Mouse (Mus musculus) midbrain, embryonic 15.5 days (tissue): Measurements from ENCODE around the gene Zfp593. TPM values are rescaled to one million over a fixed set of nuclear protein-coding genes. Genes with fewer than 3 reads are reported as not detected.

Experiments used
- ATAC-seq: fragments of 200-750 bp; cut with Nextera tagmentation; replicated peaks from 2 replicates; pipeline ENCODE4 v1.8.0; 2017; ENCODE audit warnings: moderate TSS enrichment
- H3K27ac ChIP-seq: fragments of 300-500 bp; sonication (generic); 2 replicates; pipeline ENCODE4 v1.5.1; 2015; ENCODE audit warnings: mild to moderate bottlenecking, inconsistent platforms
- H3K27me3 ChIP-seq: fragments of 300-500 bp; sonication (generic); replicated peaks from 2 replicates; pipeline ENCODE4 v1.6.1; 2015; ENCODE audit warnings: inconsistent platforms
- H3K36me3 ChIP-seq: fragments of 300-500 bp; sonication (generic); replicated peaks from 2 replicates; pipeline ENCODE4 v1.6.1; 2015; ENCODE audit warnings: inconsistent platforms
- H3K4me1 ChIP-seq: fragments of 300-500 bp; sonication (generic); 2 replicates; pipeline ENCODE4 v1.6.1; 2015; ENCODE audit warnings: inconsistent platforms
- H3K4me2 ChIP-seq: fragments of 300-500 bp; sonication (generic); 2 replicates; pipeline ENCODE4 v1.6.1; 2015; ENCODE audit warnings: inconsistent platforms, mild to moderate bottlenecking, moderate library complexity
- H3K4me3 ChIP-seq: fragments of 300-500 bp; sonication (generic); 2 replicates; pipeline ENCODE4 v1.5.1; 2015; ENCODE audit warnings: mild to moderate bottlenecking, inconsistent platforms
- H3K9ac ChIP-seq: fragments of 300-500 bp; sonication (generic); 2 replicates; pipeline ENCODE4 v1.6.1; 2015; ENCODE audit warnings: mild to moderate bottlenecking, inconsistent platforms
- H3K9me3 ChIP-seq: fragments of 300-500 bp; sonication (generic); 2 replicates; pipeline ENCODE4 v1.6.1; 2016; ENCODE audit warnings: inconsistent platforms
- WGBS: fragments of 180-500 bp; shearing (Covaris S2); methylation state at CpG from one replicate; pipeline ENCODE4 v1.1.7; 2015; ENCODE audit warnings: mixed read lengths; 5-methylcytosine and 5-hydroxymethylcytosine counted together
- polyA plus RNA-seq: library from polyadenylated mRNA; unstranded; fragments of >200 nt; fragmentation: Nextera tagmentation; extraction: Ambion mirVana; gene quantifications from 2 replicates; pipeline ENCODE4 v1.2.1, GENCODE M21; 2015

Zfp593 gene
- polyA plus RNA-seq = 13.0 and 15.3 TPM in 2 replicates

DNA sequence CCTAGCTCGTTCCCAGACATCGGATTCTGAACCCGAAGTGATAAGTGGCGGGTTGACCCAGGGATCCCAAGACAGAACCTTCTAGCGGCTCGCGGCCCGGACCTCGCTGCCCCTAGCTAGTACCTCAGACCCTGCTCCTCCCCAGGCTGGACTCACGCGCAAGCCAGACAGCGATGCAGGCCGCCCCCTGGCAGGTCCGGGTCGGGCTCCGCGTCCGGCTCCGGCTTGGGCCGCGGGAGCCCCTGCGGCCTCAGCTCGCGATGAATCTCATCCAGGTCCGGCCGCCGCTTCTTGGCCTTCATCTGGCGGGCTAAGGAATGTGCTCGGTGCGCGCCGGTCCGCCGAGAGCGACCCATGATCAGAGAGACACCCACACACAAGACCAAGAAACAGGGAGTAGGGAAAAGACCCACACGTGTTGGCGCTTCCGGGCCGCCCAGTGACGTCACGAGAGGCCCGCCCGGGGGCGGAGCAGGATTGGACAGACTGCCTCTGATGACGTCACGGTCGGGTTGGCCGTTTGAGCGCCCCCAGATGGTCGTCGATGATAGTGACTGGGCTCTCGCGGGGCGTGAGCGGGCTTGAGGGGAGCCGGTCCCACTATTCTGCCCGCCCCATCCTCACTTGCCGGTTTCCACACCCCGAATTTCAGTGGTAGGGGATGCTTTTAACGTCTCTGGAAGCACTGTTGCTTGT lies at the start of gene Zfp593:
TSS of gene Zfp593 (minus strand) at position 445 of the 696 bp plus-strand sequence.
- Histone ChIP-seq H3K27me3 (peaks cover 31% of the 10 kb centered on the region), H3K36me3 (no peaks in the 10 kb centered on the region), H3K9ac (peak within 1 kb of the TSS; percentile 68), H3K4me1 (peaks cover 35% of the 10 kb centered on the region), H3K9me3 (no peaks in the 10 kb centered on the region), H3K27ac (peak within 1 kb of the TSS; percentile 27; the same call in 1 of the 2 replicates), H3K4me3 (peak within 1 kb of the TSS; percentile 71), H3K4me2 (peak within 1 kb of the TSS; percentile 92)
- under 1% methylated on average over 60 of the region's 60 CpGs for WGBS
- ATAC-seq = peak; percentile 85

DNA sequence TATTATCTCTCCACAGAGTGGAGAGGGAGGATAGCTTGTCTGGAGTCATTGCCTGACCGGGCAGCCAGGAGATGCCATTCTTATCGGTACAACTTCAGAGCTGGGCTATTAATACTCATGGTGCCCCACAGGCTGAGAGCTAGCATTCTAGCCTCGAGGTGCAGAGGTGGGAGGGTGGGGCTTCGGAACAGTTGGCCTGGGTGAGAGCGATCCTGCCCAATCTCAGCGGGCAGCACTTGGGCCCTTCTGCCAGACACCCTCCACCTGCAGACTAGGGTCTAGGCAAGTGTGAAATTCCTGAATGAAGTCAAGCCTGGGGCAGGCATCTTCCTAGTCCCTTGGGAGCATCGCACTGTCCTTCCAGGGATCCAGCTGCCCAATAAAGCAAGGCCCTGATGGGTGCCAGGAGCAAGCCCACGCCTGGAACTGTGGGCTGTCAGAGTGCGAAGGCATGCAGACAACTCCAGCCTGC lies 48.3 kb upstream of the Zfp593 start:
- WGBS = 76% methylated on average over 9 of the region's 9 CpGs
- peaks cover 7% of the 10 kb centered on the region for H3K4me1 ChIP-seq
- no peak for ATAC-seq
- H3K9ac ChIP-seq = no peak overlapping the region
- H3K4me3 ChIP-seq = no peak overlapping the region
- 0 out of 2 replicates have a peak, but pooled peaks cover 3% of the 10 kb centered on the region for H3K9me3 ChIP-seq
- no peaks in the 10 kb centered on the region for H3K27me3 ChIP-seq
- no peaks in the 10 kb centered on the region for H3K36me3 ChIP-seq
- no peak overlapping the region for H3K27ac ChIP-seq
- H3K4me2 ChIP-seq = no peak overlapping the region

- Histone ChIP-seq H3K36me3 (no peaks in the 10 kb centered on the region), H3K9me3 (0 out of 2 replicates have a peak, but pooled peaks cover 3% of the 10 kb centered on the region), H3K27me3 (no peaks in the 10 kb centered on the region), H3K4me1 (peaks cover 13% of the 10 kb centered on the region), H3K4me2 (no peak overlapping the region), H3K9ac (no peak overlapping the region), H3K27ac (no peak overlapping the region), H3K4me3 (no peak overlapping the region)
- no peak for ATAC-seq
- 73% methylated on average over 18 of the region's 18 CpGs for WGBS
These were observed 47.8 kb upstream of the Zfp593 start for GRCm38 (mm10) chr4:134293061-134293691.

DNA sequence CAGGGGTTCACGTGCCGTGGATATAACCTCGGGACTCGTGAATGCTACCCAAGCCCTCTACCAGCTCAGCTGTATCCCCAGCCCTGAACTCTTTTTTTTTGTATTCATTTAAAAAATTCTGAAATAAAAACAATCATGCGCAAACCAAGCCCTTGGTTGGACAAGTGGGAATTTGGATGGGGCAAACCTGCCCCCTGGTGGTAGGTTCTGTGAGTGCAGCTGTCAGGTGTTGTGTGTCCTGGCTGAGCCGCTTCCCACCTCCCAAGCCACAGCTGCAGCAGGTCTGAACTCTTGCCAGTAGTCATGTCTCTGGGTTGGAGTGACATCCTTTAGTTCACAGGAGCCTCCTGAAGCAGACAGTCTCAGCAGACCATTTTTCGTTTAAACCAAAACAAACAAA lies 46.7 kb upstream of the Zfp593 start:
- no peaks in the 10 kb centered on the region for H3K36me3 ChIP-seq
- no peak overlapping the region for H3K27ac ChIP-seq
- no peak overlapping the region for H3K4me2 ChIP-seq
- H3K9ac ChIP-seq = no peak overlapping the region
- 0 out of 2 replicates have a peak, but pooled peaks cover 3% of the 10 kb centered on the region for H3K9me3 ChIP-seq
- no peak for ATAC-seq
- H3K4me1 ChIP-seq = peaks cover 14% of the 10 kb centered on the region
- no peak overlapping the region for H3K4me3 ChIP-seq
- WGBS = 23% methylated on average over 7 of the region's 7 CpGs
- no peaks in the 10 kb centered on the region for H3K27me3 ChIP-seq

DNA sequence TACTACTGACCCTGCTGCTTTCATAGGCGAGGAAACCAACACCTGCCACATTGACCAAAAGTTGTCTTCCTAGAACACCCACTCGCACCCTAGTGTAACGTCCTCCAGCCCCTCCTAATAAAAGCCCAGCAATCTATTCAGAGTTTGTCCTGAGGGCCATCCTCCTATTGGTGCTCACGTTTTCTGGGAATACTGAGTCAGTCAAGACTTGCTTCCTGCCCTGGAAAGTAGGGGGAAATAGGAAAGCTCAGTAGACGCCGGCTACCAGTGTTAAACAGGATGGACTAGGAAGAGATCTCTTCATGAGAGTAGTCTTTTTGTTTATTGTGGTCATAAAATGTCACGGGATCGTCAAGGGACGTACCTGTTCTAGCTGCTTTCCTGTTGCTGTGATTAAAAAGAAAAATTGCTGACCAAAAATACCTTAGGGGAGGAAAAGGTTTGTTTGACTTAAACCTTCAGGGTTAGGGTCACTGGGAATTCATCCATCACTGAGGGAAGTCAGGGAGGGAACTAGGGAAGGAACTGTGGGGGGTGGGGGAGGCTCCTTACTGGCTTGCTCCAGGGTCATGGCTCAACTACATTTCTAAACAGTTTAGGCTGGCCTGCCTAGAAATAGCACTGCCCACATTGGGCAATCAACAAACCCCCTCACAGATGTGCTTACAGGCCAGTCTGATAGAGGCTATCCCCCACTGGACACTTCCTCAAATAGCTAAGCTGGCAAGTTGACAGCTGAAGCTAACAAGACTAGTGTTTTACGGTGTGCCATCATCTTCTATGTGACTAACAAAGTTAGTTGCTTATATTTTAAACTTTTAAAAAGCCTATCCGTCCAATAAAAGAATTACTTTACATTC lies 43.2 kb upstream of the Zfp593 start:
- H3K4me2 ChIP-seq = peak overlapping the region; percentile 79
- WGBS = 48% methylated on average over 11 of the region's 11 CpGs
- H3K27me3 ChIP-seq = no peaks in the 10 kb centered on the region
- H3K4me1 ChIP-seq = peaks cover 27% of the 10 kb centered on the region
- H3K4me3 ChIP-seq = peak overlapping the region; percentile 99
- 0 out of 2 replicates have a peak, but pooled peaks cover 2% of the 10 kb centered on the region for H3K36me3 ChIP-seq
- peak overlapping the region; percentile 100 for H3K9ac ChIP-seq
- no peaks in the 10 kb centered on the region for H3K9me3 ChIP-seq
- no peak for ATAC-seq
- H3K27ac ChIP-seq = peak overlapping the region; percentile 100

DNA sequence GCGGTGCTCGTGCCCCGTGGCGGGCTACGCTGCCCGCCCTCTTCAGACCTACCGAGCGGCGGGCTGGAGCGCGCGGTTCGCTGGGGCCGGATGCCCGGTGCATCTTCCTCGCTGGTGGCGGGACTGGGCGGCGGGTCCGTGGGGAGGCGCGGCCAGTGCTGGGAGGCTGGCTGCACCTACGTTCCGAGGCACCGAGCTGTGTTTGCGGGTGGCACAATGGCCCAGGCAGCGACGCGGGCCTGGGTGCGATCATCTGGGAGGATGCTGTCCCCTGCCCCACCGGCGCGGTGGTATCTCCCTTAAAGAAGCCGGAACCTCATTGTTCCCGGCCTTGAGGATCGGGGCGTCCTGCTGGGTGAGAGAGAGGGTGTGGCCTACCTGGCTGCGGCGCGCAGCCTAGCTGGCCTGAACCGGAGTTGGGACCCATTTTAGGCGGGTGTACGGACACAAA lies 42.2 kb upstream of the Zfp593 start, which contains the start of gene Pdik1l:
TSS of gene Pdik1l (minus strand) at position 321 of the 451 bp plus-strand sequence.
- Histone ChIP-seq H3K36me3 (peaks cover 11% of the 10 kb centered on the region), H3K4me1 (peaks cover 27% of the 10 kb centered on the region), H3K4me3 (peak within 1 kb of the TSS; percentile 99), H3K9me3 (no peaks in the 10 kb centered on the region), H3K27me3 (no peaks in the 10 kb centered on the region), H3K27ac (peak within 1 kb of the TSS; percentile 100), H3K4me2 (peak within 1 kb of the TSS; percentile 79), H3K9ac (peak within 1 kb of the TSS; percentile 100)
- ATAC-seq = peak; percentile 84
- under 1% methylated on average over 41 of the region's 43 CpGs for WGBS

DNA sequence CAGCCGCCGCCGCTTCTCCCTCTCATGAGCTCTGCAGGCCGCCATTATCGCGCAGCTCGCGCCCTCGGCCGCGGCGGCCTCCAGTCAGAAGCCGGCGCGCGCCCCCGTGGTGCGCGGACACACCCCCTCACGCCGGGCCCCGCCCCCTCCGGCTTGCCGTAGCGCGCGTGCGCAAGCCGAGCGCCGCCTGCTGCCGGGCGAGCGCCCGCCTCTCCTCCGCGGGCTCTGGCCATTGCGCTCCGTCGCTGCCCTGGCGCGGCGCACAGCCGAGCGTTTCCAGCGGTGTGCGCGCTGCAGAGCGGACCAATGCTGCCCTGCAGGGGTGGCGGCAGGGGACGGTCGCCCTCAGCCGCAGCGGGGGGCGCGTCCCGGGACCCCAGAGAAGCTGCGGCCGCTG lies 41.8 kb upstream of the Zfp593 start:
- 0% methylated on average over 40 of the region's 59 CpGs for WGBS
- H3K4me2 ChIP-seq = peak overlapping the region; percentile 79

DNA sequence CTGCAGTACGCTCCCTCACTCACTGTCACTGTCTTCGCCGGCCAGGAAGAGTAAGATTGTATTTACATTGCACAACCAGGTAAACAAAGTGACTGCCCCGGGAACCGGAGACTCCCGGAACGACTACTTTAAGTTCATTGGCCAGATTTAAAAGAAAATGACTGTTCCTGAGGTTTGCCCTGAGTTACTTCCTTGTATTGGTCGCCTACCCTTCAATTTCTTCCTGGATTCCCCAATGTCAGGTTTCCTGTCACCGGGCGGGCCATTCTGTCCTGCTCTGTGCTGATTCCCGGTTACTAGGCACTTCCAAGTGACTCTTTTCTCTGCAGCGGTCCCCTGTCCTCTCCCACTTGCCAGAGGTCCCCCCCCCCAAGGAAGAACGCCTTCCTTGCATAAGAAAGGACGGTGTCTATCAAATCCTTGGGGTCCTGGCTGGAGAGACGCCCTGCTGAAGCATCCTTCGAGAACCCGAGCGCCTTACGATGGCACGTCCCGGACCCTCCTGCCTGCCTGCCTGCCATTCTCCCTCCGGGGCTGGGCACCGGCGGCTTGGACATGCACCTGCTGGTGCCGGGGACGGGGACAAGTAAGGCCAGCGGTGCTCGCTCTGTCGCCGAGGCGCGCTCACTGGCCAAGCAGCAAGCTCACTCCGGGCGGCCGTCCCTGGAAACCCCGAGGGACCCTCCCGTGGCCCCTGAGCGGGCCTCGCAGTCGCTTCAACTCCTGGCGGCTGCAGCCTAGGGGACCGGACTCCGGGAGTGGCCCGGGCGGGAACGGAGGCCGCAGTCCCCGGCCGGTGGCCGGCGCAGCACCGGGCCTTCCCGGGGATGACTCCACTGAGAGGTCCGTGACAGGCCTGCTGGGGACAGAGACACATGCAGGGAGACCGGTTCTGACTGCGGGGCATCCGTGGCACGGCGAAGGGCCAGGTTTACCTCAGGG lies 41.1 kb upstream of the Zfp593 start:
- peak overlapping the region; percentile 100 for H3K27ac ChIP-seq
- no peaks in the 10 kb centered on the region for H3K27me3 ChIP-seq
- H3K4me3 ChIP-seq = peak overlapping the region; percentile 99
- peak overlapping the region; percentile 99 for H3K9ac ChIP-seq
- WGBS = 2% methylated on average over 56 of the region's 59 CpGs
- peaks cover 16% of the 10 kb centered on the region for H3K36me3 ChIP-seq
- H3K9me3 ChIP-seq = no peaks in the 10 kb centered on the region
- H3K4me2 ChIP-seq = peak overlapping the region; percentile 79
- no peak; the same call in 1 of the 2 replicates for ATAC-seq
- H3K4me1 ChIP-seq = peaks cover 25% of the 10 kb centered on the region

More for the DNA sequence above, 41.8 kb upstream of the Zfp593 start:
- Histone ChIP-seq H3K4me1 (peaks cover 27% of the 10 kb centered on the region), H3K4me3 (peak overlapping the region; percentile 99), H3K36me3 (peaks cover 13% of the 10 kb centered on the region), H3K27me3 (no peaks in the 10 kb centered on the region), H3K9ac (peak overlapping the region; percentile 100), H3K27ac (peak overlapping the region; percentile 100), H3K9me3 (no peaks in the 10 kb centered on the region)
- ATAC-seq = peak; percentile 97

DNA sequence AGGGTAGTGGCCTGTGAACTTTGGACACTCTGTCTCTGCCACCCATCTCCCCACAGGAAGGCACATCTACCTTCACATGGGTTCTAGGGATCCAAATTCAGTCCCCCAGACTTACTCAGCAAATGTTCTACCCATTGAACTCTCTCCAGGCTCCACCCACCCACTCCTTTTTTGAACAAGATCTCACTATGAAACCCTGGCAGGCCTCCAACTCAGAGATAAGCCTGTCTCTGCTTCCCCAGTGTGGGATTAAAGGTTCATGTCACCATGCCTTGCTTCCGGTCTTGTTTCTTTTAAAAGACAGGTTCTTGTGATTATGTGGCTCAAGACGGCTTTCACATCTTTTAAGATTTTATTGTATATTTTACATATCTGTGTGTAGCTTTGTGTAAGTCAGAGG lies 39.5 kb upstream of the Zfp593 start:
- no peaks in the 10 kb centered on the region for H3K9me3 ChIP-seq
- H3K4me1 ChIP-seq = peaks cover 25% of the 10 kb centered on the region
- no peaks in the 10 kb centered on the region for H3K27me3 ChIP-seq
- no peak overlapping the region for H3K4me2 ChIP-seq
- no peak for ATAC-seq
- H3K9ac ChIP-seq = no peak overlapping the region
- H3K27ac ChIP-seq = no peak overlapping the region
- H3K4me3 ChIP-seq = no peak overlapping the region
- H3K36me3 ChIP-seq = peaks cover 23% of the 10 kb centered on the region
- 89% methylated on average over 2 of the region's 2 CpGs for WGBS

DNA sequence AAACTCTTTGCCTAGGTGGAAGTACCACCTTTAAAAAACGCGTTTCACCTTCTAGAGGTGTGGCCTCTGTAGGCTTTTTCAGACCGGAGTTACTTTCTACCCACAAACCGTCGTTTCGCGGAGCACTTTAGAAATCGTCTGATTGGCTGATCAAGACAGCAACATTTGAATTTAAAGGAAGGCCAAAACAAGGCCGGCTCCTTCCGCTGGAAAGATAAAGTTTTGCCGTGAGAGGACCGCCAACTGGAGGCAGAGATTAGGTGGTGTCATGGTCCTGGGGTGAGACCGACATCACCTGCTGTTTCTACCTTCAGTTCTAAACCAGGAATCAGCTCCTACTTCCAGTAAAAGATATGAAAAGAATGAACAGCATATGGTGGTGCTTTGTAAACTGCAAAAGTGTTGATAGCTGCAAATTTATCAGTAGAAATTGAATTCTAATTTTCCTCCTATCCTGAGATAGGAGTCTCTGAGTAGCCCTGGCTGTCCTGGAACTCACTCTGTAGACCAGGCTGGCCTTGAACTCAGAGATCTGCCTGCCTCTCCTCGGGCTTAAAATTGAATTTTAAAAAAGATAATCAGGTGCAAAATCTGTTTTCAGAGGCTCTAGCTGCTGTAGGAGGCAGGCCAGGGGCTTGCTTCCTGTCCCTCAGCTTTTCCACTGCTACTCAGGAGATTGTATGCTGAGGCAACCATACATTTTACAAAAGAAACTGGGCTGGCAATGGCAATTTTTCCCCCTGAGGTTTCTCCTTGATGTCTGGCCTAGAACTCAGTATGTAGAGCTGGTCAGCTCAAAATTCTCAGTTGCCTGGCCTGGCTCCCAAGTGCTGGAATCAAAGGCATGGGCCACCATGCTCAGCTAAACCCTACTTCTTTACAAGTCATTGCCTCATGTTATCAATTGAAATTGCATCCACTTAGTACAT lies 28.3 kb upstream of the Zfp593 start:
- Histone ChIP-seq H3K4me3 (no peak overlapping the region), H3K9ac (no peak overlapping the region), H3K27me3 (no peaks in the 10 kb centered on the region; the same call in 1 of the 2 replicates), H3K27ac (no peak overlapping the region), H3K9me3 (no peaks in the 10 kb centered on the region), H3K4me1 (no peaks in the 10 kb centered on the region; the same call in 1 of the 2 replicates), H3K36me3 (peaks cover 19% of the 10 kb centered on the region; the same call in 1 of the 2 replicates), H3K4me2 (no peak overlapping the region)
- WGBS = 7% methylated on average over 14 of the region's 14 CpGs
- no peak for ATAC-seq
